Mouse (Mus musculus): ENCODE results near the gene Ppp1r9a.

- TF ChIP-seq CTCF (IDR thresholded peaks at IDR 0.05; ENCODE audit: low read depth, low read length) = no peak
- TF ChIP-seq POLR2A (IDR thresholded peaks at IDR 0.05; ENCODE audit: insufficient read depth, low read length) = no peak
Observed at GRCm38 (mm10) chr6:5152185-5152584, 249.5 kb downstream of the Ppp1r9a start.

All from ES-Bruce4 (cell line).